Mouse (Mus musculus): ENCODE measurements around the gene Lhfpl2.

- TF ChIP-seq CTCF (IDR thresholded peaks at IDR 0.05; ENCODE audit: borderline replicate concordance, insufficient read depth, low read depth, low read length) (no peak), POLR2A (IDR thresholded peaks at IDR 0.05; ENCODE audit: borderline replicate concordance, insufficient read depth, low read length) (no peak)
Observed at GRCm38 (mm10) chr13:94131135-94131534, 73.5 kb downstream of the Lhfpl2 start.
